Mouse (Mus musculus) spleen, adult 2 months (tissue): ENCODE results near the gene Cdca4. TPM values are rescaled to one million over a fixed set of nuclear protein-coding genes. Genes with fewer than 3 reads are reported as not detected.

Experiments used
- DNase-seq, 2 experiments: peaks; one replicate each; pipeline versions ENCODE4 v3.0.0 to v3.0.0-alpha.2; 2012 to 2021; ENCODE audit warnings: low spot score in 2 of 2, low read depth in 1 of 2
- H3K27ac ChIP-seq: fragments of 200-500 bp; 2 replicates; pipeline ENCODE4 v1.5.1; 2012; ENCODE audit warnings: low read length, inconsistent platforms; ENCODE audit not compliant: insufficient read depth
- H3K27me3 ChIP-seq: fragments of 200-500 bp; 2 replicates; pipeline ENCODE4 v1.6.1; 2012; ENCODE audit warnings: mild to moderate bottlenecking, moderate library complexity, low read length, inconsistent platforms; ENCODE audit not compliant: control insufficient read depth, insufficient read depth
- H3K36me3 ChIP-seq: fragments of 200-500 bp; 2 replicates; pipeline ENCODE4 v1.6.1; 2012; ENCODE audit warnings: mild to moderate bottlenecking, low read length, inconsistent platforms; ENCODE audit not compliant: control insufficient read depth, insufficient read depth
- H3K4me1 ChIP-seq: fragments of 200-500 bp; 2 replicates; pipeline ENCODE4 v1.6.1; 2011; ENCODE audit warnings: inconsistent platforms; ENCODE audit not compliant: control insufficient read depth, insufficient read depth, insufficient read length
- H3K4me3 ChIP-seq: fragments of 200-500 bp; 2 replicates; pipeline ENCODE4 v1.5.1; 2011; ENCODE audit warnings: mild to moderate bottlenecking, inconsistent platforms; ENCODE audit not compliant: insufficient read depth, insufficient read length; ENCODE audit errors: extremely low read depth
- CTCF ChIP-seq: fragments of 200-500 bp; IDR thresholded peaks from 2 replicates; pipeline ENCODE4 v1.5.1; 2011; ENCODE audit warnings: mild to moderate bottlenecking, inconsistent platforms; ENCODE audit not compliant: insufficient read depth, insufficient read length, insufficient replicate concordance; ENCODE audit errors: extremely low read depth
- POLR2A ChIP-seq: fragments of 200-500 bp; IDR thresholded peaks from 2 replicates; pipeline ENCODE4 v1.6.1; 2011; ENCODE audit warnings: low read depth, low read length, inconsistent platforms
- WGBS: fragments of 180-500 bp; shearing (Covaris S2); methylation state at CpG from one replicate; pipeline ENCODE4 v1.1.7; 2018; 5-methylcytosine and 5-hydroxymethylcytosine counted together
- polyA plus RNA-seq: library from polyadenylated mRNA; depleted of rRNA; stranded (reverse); fragments of >200 nt; gene quantifications from 2 replicates; pipeline ENCODE4 v1.2.3, GENCODE M21; 2012

Cdca4 gene
- polyA plus RNA-seq, 1 experiment = 30.4 TPM

DNA sequence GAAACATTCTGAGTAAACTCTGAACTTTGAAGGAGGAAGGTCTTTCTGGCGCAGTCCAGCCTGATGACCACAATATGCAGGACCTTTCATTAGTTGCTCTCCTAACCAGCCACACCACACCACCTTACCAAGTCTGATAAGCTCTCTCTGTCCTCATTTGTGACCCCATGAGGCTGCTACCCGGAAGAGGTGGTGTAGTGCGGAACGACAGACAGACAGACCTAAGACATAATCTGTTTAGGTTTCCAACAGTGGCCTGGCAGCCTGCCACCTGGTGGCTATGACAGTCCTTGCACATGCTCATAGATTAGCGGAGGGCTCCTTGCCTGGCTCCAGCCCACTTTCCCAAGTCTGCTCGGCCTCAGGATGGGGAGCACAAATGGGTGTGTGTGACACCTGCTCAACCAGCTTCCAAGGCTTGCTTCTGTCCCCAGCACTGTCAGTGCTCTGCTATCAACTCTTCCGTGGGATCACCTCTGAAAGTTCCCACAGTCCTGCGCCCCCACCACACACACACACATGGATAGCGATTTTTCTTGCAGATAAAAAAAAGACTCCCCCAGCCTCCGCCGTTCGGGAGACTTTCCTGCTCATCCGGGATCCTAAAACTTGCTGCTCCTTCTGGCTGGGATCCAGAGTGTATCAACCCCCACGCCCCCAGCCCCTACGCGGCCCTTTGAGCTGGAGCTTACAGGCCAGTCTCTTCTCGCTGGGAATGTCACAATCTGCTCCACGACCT lies 44.4 kb upstream of the Cdca4 start:
- DNase-seq = peak; percentile 64 to 73
- TF ChIP-seq POLR2A (no peak), CTCF (peak; percentile 86; the same call in 1 of the 2 replicates)
- Histone ChIP-seq H3K27me3 (peaks cover 6% of the 10 kb centered on the region), H3K4me1 (peaks cover 32% of the 10 kb centered on the region), H3K36me3 (no peaks in the 10 kb centered on the region), H3K4me3 (no peak overlapping the region), H3K27ac (no peak overlapping the region)
- WGBS = 27% methylated on average over 18 of the region's 18 CpGs

DNA sequence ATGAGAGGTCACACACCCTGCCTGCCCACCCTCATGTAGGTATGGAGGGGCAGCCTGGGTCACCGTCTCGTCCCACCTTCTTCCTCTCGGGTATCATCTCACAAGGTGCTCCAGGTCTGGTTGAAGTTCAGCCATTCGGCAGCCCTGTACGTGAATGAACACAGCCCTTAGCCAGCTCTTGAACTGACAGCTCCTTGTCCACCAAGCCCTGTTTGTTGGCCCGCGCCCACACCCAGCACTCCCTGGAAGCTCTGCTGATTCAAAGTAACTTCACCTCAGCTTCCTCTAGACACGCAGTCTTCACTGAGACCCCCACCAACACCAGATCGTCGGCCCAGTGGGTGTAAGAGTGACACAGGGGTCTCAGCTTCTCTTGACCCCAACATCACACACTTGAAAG lies 43.8 kb upstream of the Cdca4 start:
- no peak overlapping the region for H3K27ac ChIP-seq
- no peak overlapping the region for H3K4me3 ChIP-seq
- H3K27me3 ChIP-seq = peaks cover 5% of the 10 kb centered on the region
- 89% methylated on average over 10 of the region's 10 CpGs for WGBS
- H3K36me3 ChIP-seq = no peaks in the 10 kb centered on the region
- DNase-seq = no peak
- peaks cover 37% of the 10 kb centered on the region for H3K4me1 ChIP-seq
- TF ChIP-seq POLR2A (no peak), CTCF (no peak)

GRCm38 (mm10) chr12:112871272-112871671 lies 42.0 kb upstream of the Cdca4 start:
- TF ChIP-seq CTCF = no peak
- no peak for TF ChIP-seq POLR2A
- no peak overlapping the region for H3K4me3 ChIP-seq

DNA sequence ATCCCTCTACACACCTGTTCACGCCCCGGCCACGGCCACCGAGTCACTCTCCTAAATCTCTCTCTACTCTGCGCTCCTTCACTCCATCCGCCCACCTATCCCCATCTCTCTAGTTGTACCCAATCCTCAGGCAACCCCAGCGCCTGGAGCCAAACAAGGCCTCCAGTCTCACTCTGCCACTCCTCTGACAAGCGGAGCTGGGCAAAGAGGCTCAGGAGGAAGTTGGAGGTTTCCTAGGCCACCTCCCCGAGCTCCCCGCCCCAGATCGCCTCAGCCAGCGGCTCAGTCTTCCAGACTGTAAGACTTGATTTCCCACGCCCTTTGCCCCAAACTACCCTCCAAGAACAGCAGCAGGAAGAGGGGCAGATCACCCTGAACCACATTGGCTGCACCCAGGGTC lies 41.6 kb upstream of the Cdca4 start:
- Histone ChIP-seq H3K36me3 (no peaks in the 10 kb centered on the region), H3K27ac (peak overlapping the region; percentile 51)

More at GRCm38 (mm10) chr12:112871272-112871671, 42.0 kb upstream of the Cdca4 start:
- H3K4me1 ChIP-seq = peaks cover 30% of the 10 kb centered on the region
- H3K36me3 ChIP-seq = no peaks in the 10 kb centered on the region
- peak in 1 of 2 experiments; percentile 1 for DNase-seq
- H3K27ac ChIP-seq = peak overlapping the region; percentile 51
- H3K27me3 ChIP-seq = no peaks in the 10 kb centered on the region
- WGBS = 90% methylated on average over 2 of the region's 2 CpGs

GRCm38 (mm10) chr12:112869783-112870204 lies 40.6 kb upstream of the Cdca4 start:
- WGBS = 38% methylated on average over 16 of the region's 16 CpGs
- H3K4me3 ChIP-seq = no peak overlapping the region
- no peak overlapping the region for H3K27ac ChIP-seq
- TF ChIP-seq POLR2A = no peak
- no peak for TF ChIP-seq CTCF
- peaks cover 40% of the 10 kb centered on the region; the same call in 1 of the 2 replicates for H3K4me1 ChIP-seq
- DNase-seq = no peak
- no peaks in the 10 kb centered on the region for H3K27me3 ChIP-seq
- no peaks in the 10 kb centered on the region for H3K36me3 ChIP-seq

More for the DNA sequence above, 41.6 kb upstream of the Cdca4 start:
- no peak for TF ChIP-seq CTCF
- TF ChIP-seq POLR2A = no peak
- WGBS = 25% methylated on average over 13 of the region's 13 CpGs
- Histone ChIP-seq H3K27me3 (no peaks in the 10 kb centered on the region), H3K4me3 (no peak overlapping the region), H3K4me1 (peaks cover 33% of the 10 kb centered on the region; the same call in 1 of the 2 replicates)
- peak in 1 of 2 experiments; percentile 37 for DNase-seq

DNA sequence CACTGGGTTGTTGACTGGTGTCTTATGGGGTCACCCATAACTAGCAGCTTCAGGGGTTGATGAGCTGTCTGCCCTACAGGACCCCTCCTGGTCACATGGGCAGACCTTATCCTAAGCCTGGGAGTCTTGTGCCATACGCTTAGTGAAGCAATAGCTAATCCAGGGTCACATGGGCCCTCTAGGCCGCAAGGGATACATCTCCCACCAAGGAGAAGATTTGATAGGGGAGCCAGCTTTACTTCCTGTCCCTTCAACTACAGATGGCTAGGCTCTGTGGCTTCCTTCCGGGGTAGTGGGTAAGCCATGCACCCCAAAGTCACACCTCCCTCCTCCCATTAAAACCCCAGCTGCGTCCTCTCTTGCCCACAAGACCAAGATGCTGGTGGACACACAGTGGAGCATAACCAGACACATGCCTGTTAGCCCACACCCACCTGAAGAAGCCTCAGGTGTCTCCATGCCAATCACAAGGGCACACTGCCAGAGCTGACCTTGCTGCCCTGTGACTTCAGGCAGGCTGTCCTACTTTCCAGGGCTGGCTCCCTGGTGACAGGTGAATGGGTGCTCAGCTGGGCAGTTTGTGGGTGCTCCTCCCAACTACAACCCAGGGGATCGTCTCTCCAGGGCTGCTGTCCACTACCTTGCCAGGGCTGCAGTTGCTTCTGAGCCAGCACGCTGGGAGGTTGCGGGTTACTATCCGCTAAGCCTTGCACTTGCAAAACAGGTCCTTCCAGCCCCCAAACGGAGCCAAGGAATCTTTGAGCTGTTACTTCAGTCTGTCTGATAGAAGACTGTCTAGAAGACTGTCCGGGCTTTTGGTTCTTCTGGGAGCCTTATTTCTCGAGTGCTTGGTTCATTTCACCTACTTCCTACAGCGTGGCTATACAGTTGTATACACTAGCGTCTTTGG lies 39.2 kb upstream of the Cdca4 start, which contains the start of gene Gpr132:
Gene Gpr132 (minus strand): TSS at position 51 of the 910 bp plus-strand sequence.
- WGBS = 48% methylated on average over 13 of the region's 13 CpGs
- no peaks in the 10 kb centered on the region for H3K27me3 ChIP-seq
- H3K36me3 ChIP-seq = no peaks in the 10 kb centered on the region
- H3K4me1 ChIP-seq = peaks cover 47% of the 10 kb centered on the region; the same call in 1 of the 2 replicates
- no peak within 1 kb of the TSS for H3K4me3 ChIP-seq
- H3K27ac ChIP-seq = peak within 1 kb of the TSS; percentile 86
- TF ChIP-seq CTCF (no peak), POLR2A (no peak)
- peak in 1 of 2 experiments; percentile 49 for DNase-seq
